Mouse (Mus musculus): ENCODE data around the gene Wnt5b. TPM values are rescaled to one million over a fixed set of nuclear protein-coding genes. Genes with fewer than 3 reads are reported as not detected.

Gene Wnt5b
- polyA plus RNA-seq (2012; rRNA removed; ENCODE audit: low replicate concordance) = 5.6 and 10.3 TPM in 2 replicates

GRCm38 (mm10) chr6:119543803-119544517 lies at the start of gene Wnt5b:
Gene Wnt5b, minus strand, starts transcription at chr6:119544347.

GRCm38 (mm10) chr6:119479343-119479875 lies 64.7 kb downstream of the Wnt5b start, which contains the start of gene Fbxl14:
Gene Fbxl14, plus strand, starts transcription at chr6:119479668.

GRCm38 (mm10) chr6:119417354-119417753 lies 126.8 kb downstream of the Wnt5b start, which contains the start of gene Adipor2:
Gene Adipor2, minus strand, starts transcription at chr6:119417704.

Other genes starting within 250 kb of the Wnt5b start
- gene Lrtm2, start 213.6 kb downstream of the Wnt5b start, polyA plus RNA-seq (2012; rRNA removed; ENCODE audit: low replicate concordance) = 0.35 and 0.59 TPM in 2 replicates
- 154 and 332 TPM in 2 replicates for gene Adipor2, start 126.6 kb downstream of the Wnt5b start, polyA plus RNA-seq (2012; rRNA removed; ENCODE audit: low replicate concordance)
- 53.1 and 129 TPM in 2 replicates for gene Fbxl14, start 64.7 kb downstream of the Wnt5b start, polyA plus RNA-seq (2012; rRNA removed; ENCODE audit: low replicate concordance)